Mouse (Mus musculus): ENCODE data around the gene Upk1a. TPM values are rescaled to one million over a fixed set of nuclear protein-coding genes. Genes with fewer than 3 reads are reported as not detected.

The Upk1a gene
- polyA plus RNA-seq, 1 experiment, result 0.53 TPM

DNA sequence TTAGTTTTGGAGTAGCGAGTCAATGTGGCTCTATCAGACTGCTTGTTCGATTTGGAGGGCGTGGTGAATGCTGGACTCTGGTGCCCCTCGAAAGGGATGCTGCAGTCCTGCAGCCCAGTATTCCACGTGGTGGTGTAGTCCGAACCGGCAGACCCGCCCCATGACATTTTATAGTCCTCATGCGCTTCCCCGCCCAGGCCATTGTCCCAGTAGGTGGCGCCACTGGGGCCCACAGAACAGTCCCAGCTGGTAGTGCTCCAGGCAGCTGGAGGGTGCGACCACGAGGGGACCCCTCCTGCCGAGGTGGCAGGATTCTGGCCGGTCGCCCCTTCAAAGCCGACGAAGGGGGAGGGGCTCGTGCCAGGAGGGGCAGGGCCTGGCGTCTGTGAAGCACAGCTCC lies 22.0 kb upstream of the Upk1a start:
- H3K36me3 ChIP-seq (ENCODE audit: control insufficient read depth, insufficient read depth), result no peaks in the 10 kb centered on the region
- H3ac ChIP-seq (ENCODE audit: control insufficient read depth, insufficient read length, low read depth), result no peak overlapping the region
- TF ChIP-seq CTCF (IDR thresholded peaks at IDR 0.05; ENCODE audit: control insufficient read depth, insufficient read depth, insufficient read length) (no peak), USF1 (IDR thresholded peaks at IDR 0.05; ENCODE audit: low read depth) (no peak), FOSL1 (IDR thresholded peaks at IDR 0.05; ENCODE audit: insufficient read depth, low read length, poor library complexity, severe bottlenecking) (no peak), MYOG (IDR thresholded peaks at IDR 0.05; ENCODE audit: control insufficient read depth, extremely low read depth, insufficient read length) (no peak), CEBPB (IDR thresholded peaks at IDR 0.05; ENCODE audit: low read depth) (no peak), MAX (IDR thresholded peaks at IDR 0.05) (no peak), MYOD1 (IDR thresholded peaks at IDR 0.05; ENCODE audit: control insufficient read depth, insufficient read length, low read depth) (no peak)
- peaks cover 49% of the 10 kb centered on the region for H3K27me3 ChIP-seq (ENCODE audit: control insufficient read depth, insufficient read depth, insufficient read length)
- H3K79me3 ChIP-seq (ENCODE audit: low read depth), result no peaks in the 10 kb centered on the region
- H3K4me3 ChIP-seq (ENCODE audit: insufficient read depth, poor library complexity, severe bottlenecking), result no peak overlapping the region
- H3K79me2 ChIP-seq (ENCODE audit: control insufficient read depth, insufficient read depth), result no peaks in the 10 kb centered on the region

DNA sequence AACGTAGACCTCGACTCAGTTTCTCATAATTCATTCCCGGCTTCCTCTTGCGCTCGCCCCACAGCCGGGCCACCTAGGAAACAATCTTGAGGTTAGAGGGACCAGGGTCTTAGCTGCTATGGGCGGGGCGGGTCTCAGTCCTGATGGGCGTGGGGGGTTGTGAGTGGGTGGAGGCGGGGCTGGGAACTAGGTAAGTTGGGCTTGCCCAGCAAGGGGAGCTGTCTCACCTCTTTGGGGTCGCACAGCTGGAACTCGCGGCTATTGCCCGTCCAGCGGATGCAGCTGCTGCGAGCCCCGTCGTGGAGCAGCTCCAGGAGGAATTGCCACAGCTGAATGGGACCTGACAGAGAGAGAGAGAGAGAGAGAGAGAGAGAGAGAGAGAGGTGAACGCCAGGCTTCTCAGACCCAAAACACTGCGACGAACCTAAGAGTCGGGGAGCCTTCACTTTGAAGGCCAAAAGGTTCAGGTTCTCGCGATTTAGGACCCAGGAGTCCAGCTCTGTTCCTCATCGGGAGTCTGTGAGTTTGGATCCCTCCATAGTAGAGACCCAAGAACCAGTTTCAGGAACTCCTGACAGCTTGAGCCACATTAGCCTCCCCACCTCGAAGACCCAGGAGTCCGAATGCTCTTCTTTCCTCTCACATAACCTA lies 21.2 kb upstream of the Upk1a start:
- H3K79me2 ChIP-seq (ENCODE audit: control insufficient read depth, insufficient read depth), result no peaks in the 10 kb centered on the region
- H3K79me3 ChIP-seq (ENCODE audit: low read depth), result no peaks in the 10 kb centered on the region
- TF ChIP-seq USF1 (IDR thresholded peaks at IDR 0.05; ENCODE audit: low read depth), result no peak
- no peak for TF ChIP-seq MYOD1 (IDR thresholded peaks at IDR 0.05; ENCODE audit: control insufficient read depth, insufficient read length, low read depth)
- no peak for TF ChIP-seq CTCF (IDR thresholded peaks at IDR 0.05; ENCODE audit: control insufficient read depth, insufficient read depth, insufficient read length)
- no peak for TF ChIP-seq MAX (IDR thresholded peaks at IDR 0.05)
- TF ChIP-seq CEBPB (IDR thresholded peaks at IDR 0.05; ENCODE audit: low read depth), result no peak
- TF ChIP-seq MYOG (IDR thresholded peaks at IDR 0.05; ENCODE audit: control insufficient read depth, extremely low read depth, insufficient read length), result no peak
- TF ChIP-seq FOSL1 (IDR thresholded peaks at IDR 0.05; ENCODE audit: insufficient read depth, low read length, poor library complexity, severe bottlenecking), result no peak
- H3K36me3 ChIP-seq (ENCODE audit: control insufficient read depth, insufficient read depth), result no peaks in the 10 kb centered on the region
- H3K4me3 ChIP-seq (ENCODE audit: insufficient read depth, poor library complexity, severe bottlenecking), result no peak overlapping the region
- H3K27me3 ChIP-seq (ENCODE audit: control insufficient read depth, insufficient read depth, insufficient read length), result peaks cover 56% of the 10 kb centered on the region
- H3ac ChIP-seq (ENCODE audit: control insufficient read depth, insufficient read length, low read depth), result no peak overlapping the region

DNA sequence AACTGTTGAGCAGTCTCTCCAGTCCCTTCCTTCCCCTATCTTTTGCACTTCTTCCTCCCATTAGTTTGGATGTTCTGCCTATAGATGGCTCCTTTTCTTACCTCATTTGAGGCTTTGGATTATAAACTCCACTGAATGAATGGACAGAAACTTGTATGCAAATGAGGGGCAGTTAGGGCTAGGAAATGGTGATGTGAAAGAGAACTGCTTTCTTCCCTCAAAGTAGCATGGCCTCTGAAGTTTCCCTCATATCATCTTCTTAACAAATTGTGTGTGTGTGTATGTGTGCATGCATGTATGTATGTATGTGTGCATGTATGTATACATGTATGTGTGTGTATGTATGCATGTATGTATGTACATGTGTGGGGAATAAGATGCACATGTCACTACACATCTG lies 16.4 kb upstream of the Upk1a start:
- peaks cover 31% of the 10 kb centered on the region for H3K27me3 ChIP-seq (ENCODE audit: control insufficient read depth, insufficient read depth, insufficient read length)
- peaks cover 19% of the 10 kb centered on the region for H3K79me2 ChIP-seq (ENCODE audit: control insufficient read depth, insufficient read depth)
- peaks cover 4% of the 10 kb centered on the region for H3K36me3 ChIP-seq (ENCODE audit: control insufficient read depth, insufficient read depth)
- H3ac ChIP-seq (ENCODE audit: control insufficient read depth, insufficient read length, low read depth), result no peak overlapping the region
- H3K4me3 ChIP-seq (ENCODE audit: insufficient read depth, poor library complexity, severe bottlenecking), result no peak overlapping the region
- no peak for TF ChIP-seq CTCF (IDR thresholded peaks at IDR 0.05; ENCODE audit: control insufficient read depth, insufficient read depth, insufficient read length)
- TF ChIP-seq MAX (IDR thresholded peaks at IDR 0.05), result no peak
- TF ChIP-seq MYOG (IDR thresholded peaks at IDR 0.05; ENCODE audit: control insufficient read depth, extremely low read depth, insufficient read length), result no peak
- TF ChIP-seq USF1 (IDR thresholded peaks at IDR 0.05; ENCODE audit: low read depth), result no peak
- TF ChIP-seq CEBPB (IDR thresholded peaks at IDR 0.05; ENCODE audit: low read depth), result no peak
- H3K79me3 ChIP-seq (ENCODE audit: low read depth), result peaks cover 13% of the 10 kb centered on the region

DNA sequence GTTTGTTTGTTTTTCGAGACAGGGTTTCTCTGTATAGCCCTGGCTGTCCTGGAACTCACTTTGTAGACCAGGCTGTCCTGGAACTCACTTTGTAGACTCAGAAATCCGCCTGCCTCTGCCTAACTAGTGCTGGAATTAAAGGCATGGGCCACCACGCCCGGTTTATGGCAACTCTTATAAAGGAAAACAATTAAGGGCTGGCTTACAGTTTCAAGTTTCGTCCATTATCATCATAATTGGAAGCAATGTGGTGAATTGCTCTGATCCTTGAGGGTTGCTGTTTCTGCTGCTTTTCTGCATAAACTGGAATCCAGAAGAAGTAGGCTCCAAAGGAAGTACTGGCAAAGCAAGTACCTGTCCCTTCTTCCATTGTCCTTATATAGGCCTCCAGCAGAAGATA lies 14.0 kb upstream of the Upk1a start:
- no peak overlapping the region for H3K4me3 ChIP-seq (ENCODE audit: insufficient read depth, poor library complexity, severe bottlenecking)
- TF ChIP-seq CTCF (IDR thresholded peaks at IDR 0.05; ENCODE audit: control insufficient read depth, insufficient read depth, insufficient read length), result no peak
- no peak for TF ChIP-seq MAX (IDR thresholded peaks at IDR 0.05)
- TF ChIP-seq MYOD1 (IDR thresholded peaks at IDR 0.05; ENCODE audit: control insufficient read depth, insufficient read length, low read depth), result no peak
- no peak for TF ChIP-seq CEBPB (IDR thresholded peaks at IDR 0.05; ENCODE audit: low read depth)
- TF ChIP-seq USF1 (IDR thresholded peaks at IDR 0.05; ENCODE audit: low read depth), result no peak
- no peak for TF ChIP-seq MYOG (IDR thresholded peaks at IDR 0.05; ENCODE audit: control insufficient read depth, extremely low read depth, insufficient read length)
- TF ChIP-seq FOSL1 (IDR thresholded peaks at IDR 0.05; ENCODE audit: insufficient read depth, low read length, poor library complexity, severe bottlenecking), result no peak

DNA sequence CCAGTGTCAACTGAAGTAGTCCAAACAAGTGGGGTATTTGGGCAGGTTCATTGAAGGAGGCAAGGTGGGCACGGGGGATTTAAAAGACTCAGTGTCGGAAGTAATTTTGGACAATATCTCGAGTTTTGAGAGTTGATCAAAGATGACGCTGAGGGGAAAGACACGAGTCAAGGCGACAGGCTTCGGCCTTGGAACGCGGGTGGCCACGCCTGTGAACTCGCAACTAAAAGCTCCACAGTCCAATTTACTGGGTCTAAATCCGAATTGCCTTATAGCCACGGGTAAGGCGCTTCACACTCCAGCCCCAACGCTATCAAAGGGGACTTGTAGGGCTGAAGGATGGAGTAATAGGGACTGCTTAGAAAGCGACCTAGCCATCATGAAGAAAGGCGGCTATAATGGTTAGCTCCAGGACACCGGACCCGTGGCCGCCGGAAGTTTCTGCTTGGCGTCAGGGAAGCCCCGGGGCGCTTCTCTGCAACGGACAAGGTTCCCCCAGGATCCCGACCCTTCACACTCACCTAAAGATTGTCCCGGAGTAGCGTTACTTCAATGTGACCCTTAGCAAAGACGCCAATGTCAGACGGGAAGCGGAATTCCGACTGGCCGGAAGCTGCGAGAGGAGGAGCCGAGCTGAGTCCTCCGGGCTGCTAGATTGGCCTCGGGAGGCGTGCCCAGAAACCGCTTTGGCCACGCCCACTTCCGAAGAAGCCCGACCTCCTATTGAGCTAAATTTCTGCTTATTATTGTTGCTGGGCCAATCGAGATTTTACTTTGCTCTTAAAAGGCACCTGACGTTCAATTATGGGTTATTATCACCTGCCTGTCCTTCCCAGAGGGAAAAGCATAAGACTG lies 13.1 kb upstream of the Upk1a start, which contains the start of gene Cox6b1:
Cox6b1 (minus strand) TSS at position 622 of the 855 bp plus-strand sequence.
- peaks cover 9% of the 10 kb centered on the region for H3K27me3 ChIP-seq (ENCODE audit: control insufficient read depth, insufficient read depth, insufficient read length)
- no peak for TF ChIP-seq MYOG (IDR thresholded peaks at IDR 0.05; ENCODE audit: control insufficient read depth, extremely low read depth, insufficient read length)
- peak; percentile 44 for TF ChIP-seq MAX (IDR thresholded peaks at IDR 0.05)
- peak within 1 kb of the TSS; percentile 84 for H3K4me3 ChIP-seq (ENCODE audit: insufficient read depth, poor library complexity, severe bottlenecking)
- peaks cover 37% of the 10 kb centered on the region for H3K79me2 ChIP-seq (ENCODE audit: control insufficient read depth, insufficient read depth)
- H3K79me3 ChIP-seq (ENCODE audit: low read depth), result peaks cover 20% of the 10 kb centered on the region
- peak within 1 kb of the TSS; percentile 77 for H3ac ChIP-seq (ENCODE audit: control insufficient read depth, insufficient read length, low read depth)
- H3K36me3 ChIP-seq (ENCODE audit: control insufficient read depth, insufficient read depth), result peaks cover 23% of the 10 kb centered on the region

More for the DNA sequence above, 14.0 kb upstream of the Upk1a start:
- no peak overlapping the region for H3ac ChIP-seq (ENCODE audit: control insufficient read depth, insufficient read length, low read depth)
- peaks cover 14% of the 10 kb centered on the region for H3K27me3 ChIP-seq (ENCODE audit: control insufficient read depth, insufficient read depth, insufficient read length)
- peaks cover 17% of the 10 kb centered on the region for H3K79me3 ChIP-seq (ENCODE audit: low read depth)
- peaks cover 37% of the 10 kb centered on the region for H3K79me2 ChIP-seq (ENCODE audit: control insufficient read depth, insufficient read depth)
- peaks cover 18% of the 10 kb centered on the region for H3K36me3 ChIP-seq (ENCODE audit: control insufficient read depth, insufficient read depth)
